Mouse (Mus musculus): Measurements from ENCODE around the gene Lrrc26.
A peak's percentile ranks its signal among the peaks of the same experiment; 100 is the strongest.

The Lrrc26 gene

GRCm38 (mm10) chr2:25303452-25303851 is 13.7 kb downstream of the Lrrc26 start:
- no peak for DNase-seq

DNA sequence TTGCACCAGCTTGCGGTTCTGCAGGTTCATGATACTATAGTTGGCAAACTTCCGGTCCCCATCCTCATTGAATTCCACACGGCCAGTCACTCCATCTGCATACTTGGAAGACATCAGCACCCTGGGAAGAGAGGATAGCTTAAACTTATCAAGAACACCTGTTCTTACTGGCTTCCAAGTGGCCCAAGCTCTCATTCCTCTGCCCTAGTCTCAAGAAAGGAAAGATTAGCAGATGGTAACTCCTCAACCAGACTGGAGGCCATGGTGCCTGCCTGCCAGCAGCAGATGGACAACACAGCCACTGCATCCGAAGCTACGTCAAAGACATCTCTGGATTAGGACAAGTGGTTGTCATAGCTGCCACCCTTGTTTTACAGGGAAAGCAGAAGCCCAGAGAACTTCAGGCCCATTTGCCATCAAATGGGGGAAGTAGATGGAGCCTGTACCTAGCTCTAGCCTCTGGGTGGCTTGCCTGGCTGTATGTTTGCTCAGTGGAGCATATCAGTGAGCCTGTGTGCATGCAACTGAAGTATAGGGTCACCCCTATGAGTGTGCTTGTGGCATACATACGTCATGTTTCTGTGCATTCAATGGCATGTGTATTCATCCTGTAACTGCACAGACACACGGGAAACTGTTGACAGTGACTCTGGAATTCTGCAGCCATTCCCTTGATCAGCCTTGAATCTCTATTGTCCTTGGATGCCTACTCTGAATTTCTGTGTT is 14.4 kb downstream of the Lrrc26 start:
- no peak for DNase-seq

- no peak for DNase-seq
These were observed 15.2 kb downstream of the Lrrc26 start for GRCm38 (mm10) chr2:25304657-25305541.

- DNase-seq: no peak
These were observed 16.1 kb downstream of the Lrrc26 start for GRCm38 (mm10) chr2:25305587-25306359.

DNA sequence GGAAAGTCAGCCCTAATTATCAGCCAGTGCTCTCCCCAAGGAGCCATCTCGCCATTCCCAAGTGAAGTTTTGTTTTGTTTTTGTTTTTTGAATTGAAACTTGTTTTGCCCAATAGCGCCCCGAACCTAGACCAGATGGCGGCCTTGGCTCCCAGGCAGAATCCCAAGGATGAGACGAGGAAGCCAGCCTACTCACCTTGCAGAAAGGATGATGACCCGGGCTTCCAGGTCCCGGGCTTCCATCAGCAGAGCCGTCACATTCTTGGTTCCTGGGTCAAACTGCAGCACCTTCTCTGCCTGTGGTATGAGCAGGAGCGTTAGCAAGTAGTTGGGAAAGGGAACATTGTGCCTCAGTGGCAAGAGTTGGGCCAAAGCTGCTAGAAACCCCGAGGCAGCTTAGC is 20.5 kb downstream of the Lrrc26 start:
- DNase-seq: no peak

- no peak for DNase-seq
These were observed 21.3 kb downstream of the Lrrc26 start for GRCm38 (mm10) chr2:25310969-25311368.

DNA sequence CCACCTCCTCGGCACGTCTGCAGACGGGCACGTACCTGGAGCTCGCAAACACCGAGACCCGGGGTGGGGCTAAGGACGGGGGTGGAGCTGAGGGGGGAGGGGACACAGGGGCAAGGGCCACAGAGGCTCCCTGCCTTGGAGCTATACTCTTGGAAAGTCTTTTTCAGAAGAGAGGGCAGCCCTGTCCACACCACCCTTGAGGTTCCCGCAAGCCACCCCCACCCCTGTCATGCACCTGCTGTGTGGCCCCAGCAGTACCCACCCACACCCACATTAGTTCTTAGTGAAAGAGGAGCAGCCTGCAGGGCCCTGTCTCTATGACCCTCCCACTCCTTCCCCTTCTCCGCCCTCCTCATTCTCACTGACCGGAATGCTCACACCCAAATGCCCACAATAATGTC is 21.8 kb downstream of the Lrrc26 start:
- no peak for DNase-seq

DNA sequence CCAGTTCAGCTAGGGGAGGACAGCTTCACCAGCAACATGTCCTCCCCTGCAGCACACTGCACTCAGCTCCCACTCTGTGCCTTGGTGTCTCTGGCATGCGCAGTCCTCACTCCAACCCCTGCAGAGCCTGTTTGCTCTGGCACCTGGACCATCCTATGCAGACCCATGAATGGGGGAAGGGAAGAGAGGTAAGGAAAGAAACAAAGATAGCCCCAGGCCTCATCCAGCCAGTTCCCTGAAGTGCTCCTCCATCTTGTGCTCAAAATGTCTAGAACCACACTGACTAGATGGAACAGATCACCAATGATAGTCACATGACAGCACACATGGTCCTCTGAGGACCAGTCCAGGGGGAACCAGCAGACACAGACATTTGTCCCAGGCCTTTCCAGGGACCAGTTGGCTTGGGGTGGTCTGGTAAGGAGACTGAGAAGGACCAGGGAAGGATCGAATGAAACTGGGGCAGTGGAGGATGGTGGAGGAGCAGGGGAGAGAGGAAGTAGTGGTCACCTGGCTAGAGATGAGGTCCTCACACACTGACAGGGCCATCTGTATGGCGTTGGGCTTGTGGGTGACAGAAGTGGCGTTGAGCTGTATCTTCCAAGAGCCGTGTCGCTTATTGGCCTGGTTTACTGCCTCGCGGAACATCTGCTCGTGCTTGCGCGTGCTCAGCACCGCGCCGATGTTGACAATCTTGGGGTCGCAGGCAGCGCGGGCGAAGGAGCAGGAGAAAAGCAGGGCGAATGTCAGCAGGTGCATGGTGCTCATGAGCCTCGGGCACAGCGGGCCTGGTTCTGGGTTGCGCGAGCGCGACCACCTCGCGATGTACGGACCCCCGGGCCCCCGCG is 28.6 kb downstream of the Lrrc26 start:
- no peak for DNase-seq

- DNase-seq: peak; percentile 62
These were observed 29.5 kb downstream of the Lrrc26 start, which contains the start of gene Grin1 for GRCm38 (mm10) chr2:25318971-25319773. Gene Grin1, minus strand, starts transcription at chr2:25319187.

DNA sequence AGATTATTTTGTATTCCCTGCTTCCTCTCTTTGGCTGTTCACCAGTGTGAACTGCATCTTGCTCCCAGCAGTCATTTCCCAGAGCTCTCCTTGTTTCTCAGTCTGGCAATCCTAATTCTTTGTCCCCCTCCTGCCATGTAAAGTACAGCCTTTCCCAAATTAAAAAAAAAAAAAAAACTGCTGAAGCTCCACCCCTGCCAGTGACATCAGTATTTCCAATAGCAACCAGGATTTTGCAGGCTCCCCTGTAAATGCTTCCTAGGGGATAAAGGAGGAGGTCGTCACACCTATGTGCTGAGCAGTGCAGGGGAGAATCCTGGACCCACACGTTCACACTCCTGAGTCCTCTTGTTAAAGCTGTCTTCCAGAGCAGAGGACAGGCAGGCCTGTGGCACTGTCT is 30.4 kb downstream of the Lrrc26 start:
- DNase-seq: no peak

GRCm38 (mm10) chr2:25326036-25326435 is 36.3 kb downstream of the Lrrc26 start:
- DNase-seq: no peak

- peak; percentile 26 for DNase-seq
These were observed 38.7 kb downstream of the Lrrc26 start for GRCm38 (mm10) chr2:25328440-25328839.

DNA sequence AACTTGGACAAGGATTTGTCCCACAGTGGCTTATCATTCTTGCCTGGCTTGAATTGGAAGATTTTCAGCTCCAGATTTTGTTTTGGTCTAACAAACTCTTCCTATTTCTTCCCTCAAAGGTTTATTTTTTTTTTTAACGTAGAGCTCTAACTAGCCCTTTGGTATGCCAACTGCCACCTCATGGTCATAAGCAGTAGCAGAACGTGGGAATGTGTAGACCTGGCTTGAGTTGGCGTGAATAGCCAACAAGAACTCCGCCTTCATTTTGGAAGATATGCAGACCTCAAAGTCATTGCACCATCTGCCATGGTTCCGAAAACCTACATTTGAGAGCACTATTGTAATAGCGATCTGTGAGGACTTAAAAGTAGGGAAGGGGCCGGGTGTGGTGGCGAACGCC is 41.8 kb downstream of the Lrrc26 start:
- no peak for DNase-seq

DNA sequence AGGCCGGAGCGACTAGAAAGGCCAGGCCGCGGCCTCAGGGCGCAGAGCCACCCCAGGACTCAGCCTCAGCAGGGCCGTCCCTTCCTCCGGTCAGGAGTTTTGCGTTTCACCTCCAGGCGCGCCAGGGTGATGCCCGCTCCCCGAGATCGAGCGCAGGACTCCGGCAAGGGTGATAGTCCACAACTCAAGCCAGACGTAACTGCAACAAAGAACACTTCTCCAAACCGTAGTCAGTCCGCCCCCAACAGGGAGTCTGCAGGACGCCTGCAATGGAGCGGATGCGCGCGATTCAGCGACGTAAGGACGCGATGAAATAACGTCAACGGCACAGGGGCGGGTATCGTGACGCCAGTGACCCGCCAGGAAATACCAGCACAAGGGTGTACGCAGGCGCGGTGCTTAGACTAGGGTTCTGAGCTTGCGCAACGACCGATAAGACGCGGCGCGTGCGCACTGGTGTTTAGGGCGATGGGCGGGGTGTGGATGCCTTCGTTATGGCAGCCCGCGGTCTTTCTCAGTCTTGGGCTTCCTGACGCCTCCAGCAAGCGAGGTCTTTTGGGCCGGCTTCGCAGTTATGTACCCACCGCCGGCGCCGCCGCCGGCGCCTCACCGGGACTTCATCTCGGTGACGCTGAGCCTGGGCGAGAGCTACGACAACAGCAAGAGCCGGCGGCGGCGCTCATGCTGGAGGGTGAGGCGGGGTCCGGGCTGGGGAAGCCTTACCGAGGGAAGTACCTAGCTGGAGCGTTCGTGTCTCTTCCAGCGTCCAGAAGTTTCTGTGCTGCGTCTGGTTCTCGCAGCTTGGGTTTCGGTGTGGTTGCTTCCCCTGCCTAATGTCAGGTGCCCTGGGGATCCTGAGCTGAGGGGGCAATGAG is 42.8 kb downstream of the Lrrc26 start, which contains the start of gene Man1b1:
Man1b1 (plus strand) TSS at position 53 of the 875 bp plus-strand sequence.
- peak; percentile 99 for DNase-seq

- no peak for DNase-seq
These were observed 43.9 kb downstream of the Lrrc26 start for GRCm38 (mm10) chr2:25333569-25333968.

GRCm38 (mm10) chr2:25338303-25338702 is 48.6 kb downstream of the Lrrc26 start:
- DNase-seq: no peak

Measured in kidney, adult 18-20 months (tissue).